19 mouse cellular contexts compared by ENCODE assay signal in genomic region chr3:64996451-64996850, GRCm38 (mm10).
DNase-seq lines count a peak whose midpoint lies in the region; ATAC-seq and TF ChIP-seq lines count a peak whose summit lies in the region.
"Had no signal": no experiment of that assay in that cellular context is flagged by ENCODE, and none has a peak within 500 bp of the region (broad histone marks: within the 10 kb centered on the region; RNA-seq: fewer than 3 reads in every experiment).

No protein-coding gene starts in this region.

- no peak overlapping the region for H3K4me3 ChIP-seq in midbrain, embryonic 11.5 days (ENCODE audit: low read depth, low read length)
- no peak overlapping the region for H3K4me3 ChIP-seq in midbrain, postnatal 0 days (ENCODE audit: low read depth, low read length)
- no peak overlapping the region for H3K4me3 ChIP-seq in embryonic facial prominence, embryonic 11.5 days (ENCODE audit: low read depth, low read length)
- H3K4me3 ChIP-seq: embryonic facial prominence, embryonic 12.5 days; forebrain, embryonic 15.5 days; heart, adult 2 months; heart, embryonic 15.5 days; hindbrain, embryonic 13.5 days had no signal

- no peaks in the 10 kb centered on the region for H3K9me3 ChIP-seq in midbrain, embryonic 11.5 days (ENCODE audit: control insufficient read depth, low read length)
- H3K9me3 ChIP-seq in midbrain, postnatal 0 days (ENCODE audit: low read length), result no peaks in the 10 kb centered on the region
- no peaks in the 10 kb centered on the region for H3K9me3 ChIP-seq in embryonic facial prominence, embryonic 11.5 days (replicated peaks; ENCODE audit: control insufficient read depth, low read length)
- H3K9me3 ChIP-seq: embryonic facial prominence, embryonic 12.5 days; forebrain, embryonic 15.5 days; heart, embryonic 15.5 days; hindbrain, embryonic 13.5 days had no signal

- no peak overlapping the region for H3K9ac ChIP-seq in midbrain, embryonic 11.5 days (ENCODE audit: low read length)
- no peak overlapping the region for H3K9ac ChIP-seq in midbrain, postnatal 0 days (replicated peaks; ENCODE audit: low read length, poor library complexity, severe bottlenecking)
- no peak overlapping the region for H3K9ac ChIP-seq in embryonic facial prominence, embryonic 11.5 days (replicated peaks; ENCODE audit: low read length)
- H3K9ac ChIP-seq: embryonic facial prominence, embryonic 12.5 days; forebrain, embryonic 15.5 days; heart, embryonic 15.5 days; hindbrain, embryonic 13.5 days had no signal

- no peak overlapping the region for H3K27ac ChIP-seq in midbrain, embryonic 11.5 days (ENCODE audit: low read depth, low read length)
- H3K27ac ChIP-seq in midbrain, postnatal 0 days (ENCODE audit: low read depth, low read length), result no peak overlapping the region
- no peak overlapping the region for H3K27ac ChIP-seq in embryonic facial prominence, embryonic 11.5 days (replicated peaks; ENCODE audit: low read depth, low read length)
- H3K27ac ChIP-seq: embryonic facial prominence, embryonic 12.5 days; forebrain, embryonic 15.5 days; heart, adult 2 months; heart, embryonic 15.5 days; hindbrain, embryonic 13.5 days; hindbrain, postnatal 0 days had no signal

- ATAC-seq in midbrain, embryonic 11.5 days (ENCODE audit: low FRiP score), result no peak
- ATAC-seq in midbrain, postnatal 0 days (ENCODE audit: low FRiP score), result no peak
- ATAC-seq in embryonic facial prominence, embryonic 11.5 days (replicated peaks; ENCODE audit: insufficient number of reproducible peaks, low FRiP score, low TSS enrichment, low read depth), result no peak
- ATAC-seq: forebrain, embryonic 15.5 days; hindbrain, postnatal 0 days had no signal

- no peaks in the 10 kb centered on the region for H3K27me3 ChIP-seq in midbrain, embryonic 11.5 days (ENCODE audit: control insufficient read depth, insufficient read depth, low read length)
- no peaks in the 10 kb centered on the region for H3K27me3 ChIP-seq in midbrain, postnatal 0 days (ENCODE audit: insufficient read depth, low read length)
- no peaks in the 10 kb centered on the region for H3K27me3 ChIP-seq in embryonic facial prominence, embryonic 11.5 days (ENCODE audit: control insufficient read depth, insufficient read depth, low read length)
- H3K27me3 ChIP-seq: embryonic facial prominence, embryonic 12.5 days; forebrain, embryonic 15.5 days; heart, embryonic 15.5 days; hindbrain, embryonic 13.5 days had no signal

- no peak overlapping the region for H3K4me2 ChIP-seq in midbrain, embryonic 11.5 days
- H3K4me2 ChIP-seq in midbrain, postnatal 0 days (ENCODE audit: low read depth, low read length, poor library complexity, severe bottlenecking), result no peak overlapping the region
- no peak overlapping the region for H3K4me2 ChIP-seq in embryonic facial prominence, embryonic 11.5 days (ENCODE audit: low read depth, low read length)
- H3K4me2 ChIP-seq: embryonic facial prominence, embryonic 12.5 days; forebrain, embryonic 15.5 days; heart, embryonic 11.5 days; heart, embryonic 15.5 days; hindbrain, embryonic 13.5 days had no signal

- no peak for TF ChIP-seq CTCF in midbrain, postnatal 0 days (IDR thresholded peaks at IDR 0.05)

- 72% methylated on average over 4 of the region's 4 CpGs for WGBS in midbrain, embryonic 11.5 days
- 72% methylated on average over 4 of the region's 4 CpGs for WGBS in midbrain, postnatal 0 days
- 48% methylated on average over 4 of the region's 4 CpGs for WGBS in embryonic facial prominence, embryonic 11.5 days

- H3K4me1 ChIP-seq in midbrain, embryonic 11.5 days (ENCODE audit: control insufficient read depth, insufficient read depth, low read length), result no peaks in the 10 kb centered on the region
- no peaks in the 10 kb centered on the region for H3K4me1 ChIP-seq in midbrain, postnatal 0 days (ENCODE audit: insufficient read depth, low read length)
- no peaks in the 10 kb centered on the region for H3K4me1 ChIP-seq in embryonic facial prominence, embryonic 11.5 days (ENCODE audit: control insufficient read depth, insufficient read depth, low read length)
- H3K4me1 ChIP-seq: forebrain, embryonic 15.5 days; heart, embryonic 15.5 days; hindbrain, embryonic 13.5 days had no signal

- peak; percentile 76 for DNase-seq in midbrain, embryonic 11.5 days (ENCODE audit: low spot score, missing footprints)
- no peak for DNase-seq in midbrain, postnatal 0 days (ENCODE audit: low spot score)
- DNase-seq in NIH3T3 (ENCODE audit: low read depth), result peak; percentile 13
- DNase-seq in embryonic facial prominence, embryonic 11.5 days (ENCODE audit: low spot score), result peak; percentile 47
- DNase-seq in adrenal gland, postnatal 14 days, result no peak
- DNase-seq in thymus, adult 18-20 months, result no peak
- DNase-seq in urinary bladder, adult 2 months (ENCODE audit: low spot score), result no peak
- DNase-seq: adrenal gland, postnatal 10 days; cerebellum, adult 11-12 months; cerebellum, adult 9-11 months; gastrocnemius, postnatal 14 days; heart, adult 2 months; heart, postnatal 14 days had no signal

- no peaks in the 10 kb centered on the region for H3K36me3 ChIP-seq in midbrain, embryonic 11.5 days (ENCODE audit: control insufficient read depth, insufficient read depth, low read length)
- H3K36me3 ChIP-seq in midbrain, postnatal 0 days (ENCODE audit: insufficient read depth, low read length), result no peaks in the 10 kb centered on the region
- H3K36me3 ChIP-seq in embryonic facial prominence, embryonic 11.5 days (replicated peaks; ENCODE audit: control insufficient read depth, insufficient read depth, low read depth, low read length), result no peaks in the 10 kb centered on the region
- H3K36me3 ChIP-seq: embryonic facial prominence, embryonic 12.5 days; forebrain, embryonic 15.5 days; heart, embryonic 15.5 days; hindbrain, embryonic 13.5 days had no signal

Comparison
In these comparisons a context has a peak if more than half of its experiments do, and no peak if none do; other contexts are left out.
1. DNase-seq: peak in midbrain, embryonic 11.5 days (single experiment), NIH3T3 (single experiment) and embryonic facial prominence, embryonic 11.5 days (single experiment); none in midbrain, postnatal 0 days (single experiment), adrenal gland, postnatal 14 days (single experiment), thymus, adult 18-20 months (0 of 2) and urinary bladder, adult 2 months (single experiment).